Mouse (Mus musculus): Measurements from ENCODE around the gene Pkp4.

The Pkp4 gene

GRCm38 (mm10) chr2:59160605-59160963, at the start of gene Pkp4, which contains the start of gene Ccdc148:
Pkp4 (plus strand) TSS chr2:59160850.
Ccdc148 (minus strand) TSS chr2:59160683.
- peak; percentile 97 for DNase-seq (ENCODE audit: inconsistent ontology term)

GRCm38 (mm10) chr2:59129023-59129422, 31.6 kb upstream of the Pkp4 start:
- DNase-seq (ENCODE audit: inconsistent ontology term), result no peak

GRCm38 (mm10) chr2:59129821-59130220, 30.8 kb upstream of the Pkp4 start:
- DNase-seq (ENCODE audit: inconsistent ontology term), result no peak

GRCm38 (mm10) chr2:59131044-59131443, 29.6 kb upstream of the Pkp4 start:
- no peak for DNase-seq (ENCODE audit: inconsistent ontology term)

- DNase-seq (ENCODE audit: inconsistent ontology term), result peak; percentile 12
These were observed 5.2 kb upstream of the Pkp4 start for GRCm38 (mm10) chr2:59155428-59155827.

GRCm38 (mm10) chr2:59158117-59158516, 2.5 kb upstream of the Pkp4 start:
- no peak for DNase-seq (ENCODE audit: inconsistent ontology term)

- peak; percentile 62 for DNase-seq (ENCODE audit: inconsistent ontology term)
These were observed 567 bp upstream of the Pkp4 start for GRCm38 (mm10) chr2:59159961-59160604.

- no peak for DNase-seq (ENCODE audit: inconsistent ontology term)
These were observed 381 bp downstream of the Pkp4 start for GRCm38 (mm10) chr2:59161021-59161440.

- peak; percentile 89 for DNase-seq (ENCODE audit: inconsistent ontology term)
These were observed 1.0 kb downstream of the Pkp4 start for GRCm38 (mm10) chr2:59161441-59162284.

- DNase-seq (ENCODE audit: inconsistent ontology term), result no peak
These were observed 1.6 kb downstream of the Pkp4 start for GRCm38 (mm10) chr2:59162285-59162600.

GRCm38 (mm10) chr2:59166976-59167375, 6.3 kb downstream of the Pkp4 start:
- no peak for DNase-seq (ENCODE audit: inconsistent ontology term)

- no peak for DNase-seq (ENCODE audit: inconsistent ontology term)
These were observed 7.2 kb downstream of the Pkp4 start for GRCm38 (mm10) chr2:59167830-59168229.

- DNase-seq (ENCODE audit: inconsistent ontology term), result no peak
These were observed 9.0 kb downstream of the Pkp4 start for GRCm38 (mm10) chr2:59169572-59170207.

- no peak for DNase-seq (ENCODE audit: inconsistent ontology term)
These were observed 9.5 kb downstream of the Pkp4 start for GRCm38 (mm10) chr2:59170208-59170589.

- no peak for DNase-seq (ENCODE audit: inconsistent ontology term)
These were observed 9.9 kb downstream of the Pkp4 start for GRCm38 (mm10) chr2:59170593-59170992.

- no peak for DNase-seq (ENCODE audit: inconsistent ontology term)
These were observed 10.9 kb downstream of the Pkp4 start for GRCm38 (mm10) chr2:59171533-59171932.

GRCm38 (mm10) chr2:59175926-59176325, 15.3 kb downstream of the Pkp4 start:
- DNase-seq (ENCODE audit: inconsistent ontology term), result no peak

- DNase-seq (ENCODE audit: inconsistent ontology term), result peak; percentile 24
These were observed 17.5 kb downstream of the Pkp4 start for GRCm38 (mm10) chr2:59178191-59178590.

- DNase-seq (ENCODE audit: inconsistent ontology term), result no peak
These were observed 18.3 kb downstream of the Pkp4 start for GRCm38 (mm10) chr2:59178960-59179359.

GRCm38 (mm10) chr2:59179487-59179886, 18.8 kb downstream of the Pkp4 start:
- no peak for DNase-seq (ENCODE audit: inconsistent ontology term)

- DNase-seq (ENCODE audit: inconsistent ontology term), result no peak
These were observed 20.9 kb downstream of the Pkp4 start for GRCm38 (mm10) chr2:59181321-59182113.

GRCm38 (mm10) chr2:59183541-59183940, 22.9 kb downstream of the Pkp4 start:
- DNase-seq (ENCODE audit: inconsistent ontology term), result no peak
